Mouse (Mus musculus) lung, embryonic 14.5 days (tissue): ENCODE measurements around the gene Nfkbib. TPM values are rescaled to one million over a fixed set of nuclear protein-coding genes. Genes with fewer than 3 reads are reported as not detected.
A peak's percentile ranks its signal among the peaks of the same experiment; 100 is the strongest.

ENCODE experiments used
- ATAC-seq: fragments of 200-750 bp; cut with Nextera tagmentation; 2 replicates; pipeline ENCODE4 v1.8.0; 2017; ENCODE audit warnings: mild to moderate bottlenecking, moderate TSS enrichment, moderate library complexity; ENCODE audit not compliant: insufficient read depth
- DNase-seq: peaks from one replicate; pipeline ENCODE4 v3.0.0-alpha.2; 2015
- H3K27ac ChIP-seq: fragments of 300-500 bp; sonication (generic); 2 replicates; pipeline ENCODE4 v1.5.1; 2014; ENCODE audit warnings: low read depth, mild to moderate bottlenecking, moderate library complexity
- H3K27me3 ChIP-seq: fragments of 300-500 bp; sonication (generic); 2 replicates; pipeline ENCODE4 v1.6.1; 2014; ENCODE audit warnings: low read length, control low read depth; ENCODE audit not compliant: insufficient read depth
- H3K36me3 ChIP-seq: fragments of 300-500 bp; sonication (generic); 2 replicates; pipeline ENCODE4 v1.6.1; 2014; ENCODE audit warnings: control low read depth; ENCODE audit not compliant: insufficient read depth
- H3K4me1 ChIP-seq: fragments of 300-500 bp; sonication (generic); 2 replicates; pipeline ENCODE4 v1.6.1; 2014; ENCODE audit warnings: antibody characterized with exemption, control low read depth; ENCODE audit not compliant: insufficient read depth
- H3K4me2 ChIP-seq: fragments of 300-500 bp; sonication (generic); 2 replicates; pipeline ENCODE4 v1.6.1; 2014; ENCODE audit warnings: mild to moderate bottlenecking
- H3K4me3 ChIP-seq: fragments of 300-500 bp; sonication (generic); 2 replicates; pipeline ENCODE4 v1.5.1; 2014; ENCODE audit warnings: low read depth, low read length
- H3K9ac ChIP-seq: fragments of 300-500 bp; sonication (generic); 2 replicates; pipeline ENCODE4 v1.6.1; 2014
- H3K9me3 ChIP-seq: fragments of 300-500 bp; sonication (generic); 2 replicates; pipeline ENCODE4 v1.6.1; 2016; ENCODE audit warnings: low read depth, low read length, control low read depth
- CTCF ChIP-seq: IDR thresholded peaks from 2 replicates; pipeline ENCODE4 v1.5.1; 2016; ENCODE audit warnings: antibody characterized with exemption, low read depth
- WGBS: fragments of 180-500 bp; shearing (Covaris S2); extraction: QIAGEN DNeasy Blood & Tissue Kit; methylation state at CpG from one replicate; pipeline ENCODE4 v1.1.7; 2014; 5-methylcytosine and 5-hydroxymethylcytosine counted together
- polyA plus RNA-seq: library from polyadenylated mRNA; unstranded; fragments of >200 nt; fragmentation: Nextera tagmentation; extraction: Ambion mirVana; gene quantifications from 2 replicates; pipeline ENCODE4 v1.2.1, GENCODE M21; 2014

Nfkbib gene
- polyA plus RNA-seq, 1 experiment from 2014 or later, result 37.4 TPM

- Histone ChIP-seq H3K9me3 (no peaks in the 10 kb centered on the region), H3K27me3 (no peaks in the 10 kb centered on the region), H3K27ac (peak overlapping the region; percentile 66), H3K4me1 (peaks cover 7% of the 10 kb centered on the region), H3K4me2 (peak overlapping the region; percentile 58), H3K9ac (peak overlapping the region; percentile 17), H3K36me3 (no peaks in the 10 kb centered on the region), H3K4me3 (peak overlapping the region; percentile 17)
- DNase-seq (peak; percentile 85), ATAC-seq (peak; percentile 61)
- TF ChIP-seq CTCF, result peak; percentile 98
- WGBS, result 14% methylated on average over 32 of the region's 32 CpGs
Observed at GRCm38 (mm10) chr7:28796562-28796975, 29.3 kb upstream of the Nfkbib start.

- ATAC-seq (no peak), DNase-seq (no peak)
- H3K27me3 ChIP-seq, result no peaks in the 10 kb centered on the region
- no peak overlapping the region for H3K4me3 ChIP-seq
- H3K9ac ChIP-seq, result 0 out of 2 replicates have a peak overlapping the region, but pooled peaks have one; percentile 17
- H3K4me2 ChIP-seq, result peak overlapping the region; percentile 58
- no peaks in the 10 kb centered on the region for H3K36me3 ChIP-seq
- TF ChIP-seq CTCF, result no peak
- H3K27ac ChIP-seq, result peak overlapping the region; percentile 66; the same call in 1 of the 2 replicates
- peaks cover 3% of the 10 kb centered on the region; the same call in 1 of the 2 replicates for H3K4me1 ChIP-seq
- 68% methylated on average over 15 of the region's 15 CpGs for WGBS
- no peaks in the 10 kb centered on the region for H3K9me3 ChIP-seq
Observed at GRCm38 (mm10) chr7:28795832-28796231, 28.5 kb upstream of the Nfkbib start.

GRCm38 (mm10) chr7:28794496-28794895, 27.2 kb upstream of the Nfkbib start:
- WGBS, result 80% methylated on average over 3 of the region's 3 CpGs
- no peak overlapping the region for H3K4me2 ChIP-seq
- H3K9ac ChIP-seq, result no peak overlapping the region
- no peaks in the 10 kb centered on the region for H3K9me3 ChIP-seq
- H3K27ac ChIP-seq, result no peak overlapping the region
- no peak for TF ChIP-seq CTCF
- no peaks in the 10 kb centered on the region for H3K36me3 ChIP-seq
- DNase-seq (no peak), ATAC-seq (no peak)
- no peaks in the 10 kb centered on the region for H3K27me3 ChIP-seq
- H3K4me3 ChIP-seq, result no peak overlapping the region
- H3K4me1 ChIP-seq, result peaks cover 6% of the 10 kb centered on the region; the same call in 1 of the 2 replicates

- WGBS, result 28% methylated on average over 2 of the region's 2 CpGs
- ATAC-seq (no peak), DNase-seq (peak; percentile 56)
- Histone ChIP-seq H3K4me1 (peaks cover 10% of the 10 kb centered on the region), H3K27ac (no peak overlapping the region), H3K4me2 (no peak overlapping the region), H3K36me3 (no peaks in the 10 kb centered on the region), H3K9me3 (no peaks in the 10 kb centered on the region), H3K27me3 (no peaks in the 10 kb centered on the region), H3K9ac (no peak overlapping the region), H3K4me3 (no peak overlapping the region)
- TF ChIP-seq CTCF, result peak; percentile 45
Observed at GRCm38 (mm10) chr7:28793834-28794233, 26.5 kb upstream of the Nfkbib start.

GRCm38 (mm10) chr7:28792391-28793185, 25.3 kb upstream of the Nfkbib start:
- DNase-seq, result no peak
- no peak for ATAC-seq
- H3K4me1 ChIP-seq, result peaks cover 11% of the 10 kb centered on the region
- no peak overlapping the region for H3K9ac ChIP-seq
- H3K27me3 ChIP-seq, result no peaks in the 10 kb centered on the region
- peaks cover 3% of the 10 kb centered on the region; the same call in 1 of the 2 replicates for H3K36me3 ChIP-seq
- no peak overlapping the region for H3K4me2 ChIP-seq
- no peak overlapping the region for H3K4me3 ChIP-seq
- H3K9me3 ChIP-seq, result no peaks in the 10 kb centered on the region
- TF ChIP-seq CTCF, result 0 out of 2 replicates have a peak, but pooled peaks have one; percentile 8
- 61% methylated on average over 12 of the region's 14 CpGs for WGBS
- no peak overlapping the region for H3K27ac ChIP-seq

- Histone ChIP-seq H3K9ac (no peak overlapping the region), H3K4me1 (peaks cover 11% of the 10 kb centered on the region), H3K9me3 (no peaks in the 10 kb centered on the region), H3K4me3 (no peak overlapping the region), H3K27me3 (no peaks in the 10 kb centered on the region), H3K36me3 (peaks cover 4% of the 10 kb centered on the region; the same call in 1 of the 2 replicates), H3K27ac (no peak overlapping the region), H3K4me2 (no peak overlapping the region)
- no peak for ATAC-seq
- no peak for TF ChIP-seq CTCF
- no peak for DNase-seq
Observed at GRCm38 (mm10) chr7:28791706-28792105, 24.4 kb upstream of the Nfkbib start.

GRCm38 (mm10) chr7:28790066-28790806, 22.9 kb upstream of the Nfkbib start:
- peaks cover 11% of the 10 kb centered on the region for H3K4me1 ChIP-seq
- H3K4me3 ChIP-seq, result no peak overlapping the region
- H3K9ac ChIP-seq, result no peak overlapping the region
- WGBS, result 48% methylated on average over 8 of the region's 8 CpGs
- no peaks in the 10 kb centered on the region for H3K9me3 ChIP-seq
- no peaks in the 10 kb centered on the region for H3K27me3 ChIP-seq
- no peak overlapping the region for H3K27ac ChIP-seq
- H3K36me3 ChIP-seq, result peaks cover 10% of the 10 kb centered on the region; the same call in 1 of the 2 replicates
- no peak for ATAC-seq
- TF ChIP-seq CTCF, result peak; percentile 58
- no peak overlapping the region for H3K4me2 ChIP-seq
- DNase-seq, result peak; percentile 56
